Mouse (Mus musculus) megakaryocyte-erythroid progenitor cell, adult 5-6 weeks (primary cell): Measurements from ENCODE around the gene Necap1. TPM values are rescaled to one million over a fixed set of nuclear protein-coding genes. Genes with fewer than 3 reads are reported as not detected.

Experiments used
- ATAC-seq: replicated peaks from 2 replicates; pipeline ENCODE4 v1.8.0; 2016; ENCODE audit warnings: mild to moderate bottlenecking, inconsistent platforms; ENCODE audit not compliant: severe bottlenecking, poor library complexity, low FRiP score, low TSS enrichment
- total RNA-seq, 2 experiments: library from RNA; stranded (forward) in 1 of 2; stranded (reverse) in 1 of 2; fragments of 200-1000, 215-1000 nt in 1 of 2; fragments of >200 nt in 1 of 2; fragmentation: Nextera tagmentation in 1 of 2; gene quantifications; 2 replicates each; pipeline ENCODE4 v1.2.3; 2014 to 2017

Gene Necap1
- total RNA-seq (2014; fragmentation: Nextera tagmentation), result 12.1 and 16.3 TPM in 2 replicates
- 6.8 and 9.7 TPM in 2 replicates for total RNA-seq (2017)

DNA sequence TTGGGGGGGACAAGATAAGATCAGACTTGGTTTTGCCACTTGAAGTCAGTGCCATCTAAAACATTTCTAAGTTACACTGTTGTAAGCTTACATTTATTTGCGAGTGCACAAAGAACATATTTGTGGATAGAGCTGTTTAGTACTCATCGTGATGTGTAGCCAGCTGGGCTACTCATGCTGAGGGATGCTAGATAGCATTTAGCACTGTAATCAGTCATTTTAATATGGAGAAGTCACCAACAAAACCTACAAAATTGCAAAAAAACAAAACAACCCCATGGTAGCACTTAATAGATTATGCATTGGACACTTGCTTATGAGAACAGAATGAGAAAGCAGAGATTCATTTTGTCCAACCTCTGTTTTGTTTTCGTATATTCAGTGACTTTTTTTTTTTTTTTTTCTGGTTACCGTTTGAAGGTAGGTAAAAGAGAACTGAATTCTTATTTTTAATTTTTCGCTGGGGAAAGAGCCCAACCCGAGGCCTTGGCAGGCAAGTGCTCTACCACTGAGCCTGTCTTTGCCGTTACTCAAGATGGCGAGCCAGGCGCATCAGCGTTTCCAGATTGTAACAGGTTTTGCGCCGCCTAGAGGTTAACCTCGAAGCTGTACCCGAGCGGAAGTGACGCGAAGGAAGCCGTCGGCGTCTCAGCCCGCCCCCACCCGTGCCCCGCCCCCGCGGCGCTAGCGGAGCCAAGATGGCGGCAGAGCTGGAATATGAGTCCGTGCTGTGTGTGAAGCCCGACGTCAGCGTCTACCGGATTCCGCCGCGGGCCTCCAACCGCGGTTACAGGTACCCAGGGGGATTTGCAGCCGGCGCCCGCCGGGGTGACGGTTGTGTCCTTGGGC, at the start of gene Necap1:
Gene Necap1 (plus strand): TSS at position 604 of the 849 bp plus-strand sequence.
- peak; percentile 91 for ATAC-seq

DNA sequence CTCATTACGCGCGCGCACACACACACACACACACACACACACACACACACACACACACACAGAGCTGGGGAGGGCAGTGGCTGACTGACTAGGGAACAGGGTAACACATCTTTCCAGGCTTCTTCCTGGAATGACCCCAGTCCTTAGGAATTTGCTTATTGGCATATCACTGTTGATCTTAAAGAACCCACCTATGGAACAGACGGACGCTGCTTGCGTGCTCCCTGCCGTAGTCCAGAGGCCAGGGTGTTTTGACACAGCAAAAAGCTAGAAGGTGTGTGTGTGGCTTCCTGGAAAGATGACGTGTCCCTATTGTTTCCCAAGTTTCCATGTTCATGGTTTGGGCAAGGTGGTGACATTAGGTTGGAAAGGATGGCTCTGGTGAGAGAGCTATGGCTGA, 49.1 kb upstream of the Necap1 start:
- ATAC-seq, result no peak

DNA sequence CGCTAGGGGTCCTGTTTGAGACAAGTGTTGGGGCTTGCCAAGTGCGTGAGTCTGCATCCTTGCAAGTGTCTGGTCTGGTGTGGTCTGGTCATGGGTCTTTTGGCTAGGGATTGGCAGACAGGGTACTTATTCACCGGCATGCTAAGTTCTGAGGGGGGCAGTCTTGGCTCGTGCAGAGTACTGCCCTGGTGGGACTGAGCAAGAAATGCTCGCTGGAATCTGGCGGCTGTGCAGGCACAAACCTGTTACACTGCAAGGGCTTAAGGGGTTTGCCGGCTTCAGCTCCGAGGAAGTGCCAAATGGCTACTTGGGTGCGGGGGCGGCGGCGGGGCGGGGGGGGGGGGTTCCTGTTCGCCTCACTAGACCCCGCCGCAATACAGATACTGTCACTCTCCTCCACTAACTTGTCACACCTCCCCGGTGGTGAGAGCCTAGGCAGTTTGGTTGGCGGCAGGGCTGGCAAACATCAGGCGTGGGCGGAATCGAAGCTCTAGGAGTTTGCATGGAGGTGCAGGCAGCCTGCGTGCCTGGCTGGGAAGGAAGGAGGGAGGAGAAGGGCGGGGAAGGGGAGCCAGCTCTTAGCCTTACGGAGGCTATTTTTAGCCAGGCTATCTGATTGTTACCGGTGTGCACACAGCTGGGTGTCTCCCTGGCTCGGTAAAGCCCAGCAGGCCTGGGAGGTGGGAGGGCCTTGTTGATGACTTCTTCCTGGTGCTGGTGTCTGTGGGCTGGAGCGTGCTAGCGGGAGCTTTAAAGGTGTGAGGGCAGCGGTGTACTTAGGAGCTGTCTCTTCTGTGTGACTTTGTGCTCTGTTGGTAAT, 48.1 kb upstream of the Necap1 start:
- ATAC-seq, result peak; percentile 95

DNA sequence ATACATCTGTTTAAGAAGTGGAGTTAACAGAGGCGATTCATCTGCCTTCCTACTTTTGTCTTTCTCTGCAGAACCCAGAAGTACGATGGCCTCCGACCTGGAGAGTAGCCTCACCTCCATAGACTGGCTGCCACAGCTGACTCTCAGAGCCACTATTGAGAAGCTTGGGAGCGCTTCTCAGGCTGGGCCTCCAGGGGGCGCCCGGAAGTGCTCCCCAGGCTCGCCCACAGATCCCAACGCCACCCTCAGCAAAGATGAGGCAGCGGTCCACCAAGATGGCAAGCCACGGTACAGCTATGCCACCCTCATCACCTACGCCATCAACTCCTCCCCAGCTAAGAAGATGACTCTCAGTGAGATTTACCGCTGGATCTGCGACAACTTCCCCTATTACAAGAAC, 46.2 kb upstream of the Necap1 start:
- peak; percentile 73 for ATAC-seq

DNA sequence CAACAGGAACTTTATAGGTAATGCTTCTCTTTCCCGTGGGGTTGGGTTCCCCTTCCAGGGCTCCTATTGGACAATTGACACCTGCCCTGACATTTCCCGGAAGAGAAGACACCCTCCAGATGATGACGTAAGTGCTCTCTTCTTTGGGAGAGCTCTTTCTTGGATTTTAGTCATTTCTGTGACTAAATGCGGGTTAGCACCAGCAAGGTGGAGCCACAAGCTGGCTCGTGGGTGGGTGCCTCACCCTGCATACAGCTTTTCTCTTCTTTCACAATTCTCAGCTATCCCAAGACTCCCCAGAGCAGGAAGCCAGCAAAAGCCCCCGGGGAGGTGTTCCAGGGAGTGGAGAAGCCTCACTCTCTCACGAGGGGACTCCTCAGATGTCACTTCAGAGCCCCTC, 41.4 kb upstream of the Necap1 start:
- no peak for ATAC-seq

DNA sequence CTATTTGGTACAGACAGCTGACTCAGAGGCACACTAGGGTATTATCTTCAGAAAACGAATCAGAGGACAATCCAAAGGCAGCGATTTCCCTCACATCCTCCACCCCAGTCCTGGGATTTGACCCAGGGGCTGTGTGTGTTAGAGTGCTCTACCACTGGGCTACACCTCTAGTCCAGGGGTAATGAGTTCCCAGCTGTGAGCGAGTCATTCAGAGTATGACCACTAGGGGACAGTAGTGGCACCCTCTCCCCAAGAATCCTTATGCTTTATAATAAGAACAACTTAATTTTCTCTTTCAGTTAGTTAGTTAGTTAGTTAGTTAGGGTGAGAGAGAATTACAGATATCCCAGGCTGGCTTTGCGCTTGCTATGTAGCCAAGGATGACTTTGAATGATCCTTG, 39.9 kb upstream of the Necap1 start:
- ATAC-seq, result peak; percentile 90

DNA sequence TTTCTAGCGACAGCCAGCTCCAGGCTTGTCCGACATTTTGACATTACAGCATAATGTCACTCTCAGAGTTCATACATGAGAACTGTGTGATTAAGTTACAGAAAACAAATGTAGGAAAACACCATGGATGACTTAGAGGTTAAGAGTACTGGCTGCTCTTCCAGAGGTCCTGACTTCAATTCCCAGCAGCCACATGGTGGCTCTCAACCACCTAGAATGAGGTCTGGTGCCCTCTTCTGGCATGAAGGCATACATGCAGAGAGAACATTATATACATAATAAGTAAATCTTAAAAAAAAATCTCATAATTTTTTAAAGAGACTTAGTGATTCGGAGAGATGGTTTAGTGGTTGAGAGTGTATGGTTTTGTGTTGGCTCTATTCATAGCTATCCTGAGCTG, 37.3 kb upstream of the Necap1 start:
- ATAC-seq, result no peak

DNA sequence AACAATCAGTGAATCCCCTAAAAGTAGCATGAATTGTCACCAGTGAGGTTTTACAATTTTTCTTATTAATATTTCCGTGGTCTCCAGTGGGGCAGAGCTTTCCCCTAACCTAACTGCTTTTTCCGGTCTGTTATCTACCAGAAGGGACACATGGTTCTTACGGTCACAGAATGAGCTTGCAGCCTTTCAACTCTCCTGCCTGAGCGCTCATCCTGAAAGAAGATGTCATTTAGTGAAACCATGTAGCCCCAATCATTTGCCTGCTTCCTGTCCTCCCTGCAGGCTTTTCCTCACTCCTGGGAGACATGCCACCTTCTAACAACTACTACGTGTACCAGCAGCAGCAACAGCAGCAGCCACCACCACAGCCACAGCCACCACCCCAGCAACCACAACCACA, 36.7 kb upstream of the Necap1 start:
- ATAC-seq, result no peak

DNA sequence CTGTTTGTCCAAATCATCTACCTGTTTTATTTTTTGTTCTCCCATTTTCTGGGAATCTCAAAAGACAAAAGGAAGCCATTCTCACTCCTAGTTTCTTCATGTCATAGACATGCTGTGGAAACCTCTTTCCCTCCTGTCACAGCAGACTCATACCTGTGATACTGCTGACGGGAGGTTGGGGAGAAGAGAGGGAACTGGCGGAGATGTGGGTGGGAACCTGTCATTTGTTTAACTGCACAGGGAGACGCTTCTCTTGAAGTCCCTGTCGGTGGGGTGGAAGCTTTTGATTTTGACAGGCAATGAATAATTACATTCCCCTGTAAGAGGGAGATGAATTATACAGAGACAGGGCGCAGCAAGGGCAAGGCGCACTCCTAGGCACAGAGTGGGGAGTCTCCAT, 30.5 kb upstream of the Necap1 start:
- ATAC-seq, result no peak

DNA sequence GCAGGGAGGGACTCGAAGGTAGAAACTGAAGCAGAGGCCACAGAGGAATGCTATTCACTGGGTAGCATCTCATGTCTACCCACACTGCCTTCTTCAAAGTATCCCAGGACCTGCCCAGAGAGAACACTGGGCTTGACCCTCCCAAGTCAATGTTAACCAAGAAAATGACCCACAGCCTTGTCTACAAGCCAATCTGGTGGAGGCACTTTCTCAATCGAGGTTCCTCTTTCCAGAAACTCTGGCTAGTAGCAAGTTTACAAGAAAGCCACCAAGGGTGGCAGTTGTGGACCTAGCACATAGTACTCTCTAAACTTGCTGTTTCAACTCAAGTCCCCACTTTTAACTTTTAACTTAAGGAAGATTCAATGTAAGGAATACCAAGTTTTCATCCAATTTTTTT, 21.6 kb upstream of the Necap1 start:
- no peak for ATAC-seq

DNA sequence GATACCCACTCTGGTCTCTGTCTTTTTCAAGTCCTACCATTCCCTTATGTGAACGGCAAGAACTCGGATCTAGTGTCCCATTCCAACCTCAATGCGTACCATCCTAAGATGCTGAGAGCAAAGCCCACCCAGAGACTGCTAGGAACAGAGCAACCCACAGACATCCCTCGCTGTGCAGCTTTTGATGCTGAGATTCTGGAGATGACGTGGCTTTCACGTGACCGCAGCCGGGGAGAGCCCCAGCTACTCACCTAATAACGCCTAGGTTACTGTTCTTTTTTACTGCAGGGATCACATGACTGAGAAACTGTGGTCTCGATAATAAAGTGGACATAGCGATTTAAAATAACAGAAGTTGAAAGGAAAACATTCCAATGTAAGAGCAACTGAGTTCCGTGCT, 19.7 kb upstream of the Necap1 start:
- no peak for ATAC-seq

DNA sequence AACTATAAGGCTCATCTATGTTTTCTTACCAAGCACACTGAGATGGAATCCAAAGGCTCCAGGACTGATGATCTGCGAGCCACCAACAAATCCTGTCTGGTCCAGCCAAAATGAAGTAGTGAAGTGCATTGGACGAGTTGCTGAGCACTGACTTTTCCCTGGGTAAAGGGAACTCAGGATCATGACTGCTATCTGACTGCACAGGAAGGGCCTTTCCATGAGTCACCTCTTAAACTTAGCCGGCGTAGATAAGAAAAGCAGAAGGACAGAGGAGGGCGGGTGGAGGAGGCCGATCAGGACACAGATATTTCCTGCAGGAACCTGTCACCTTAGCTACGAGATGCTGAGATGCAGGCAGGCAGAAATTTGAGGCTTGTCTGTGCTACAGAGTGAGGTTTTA, 18.3 kb upstream of the Necap1 start, which contains the start of gene C3ar1:
Gene C3ar1 (minus strand): TSS at position 207 of the 400 bp plus-strand sequence.
- peak; percentile 89 for ATAC-seq

DNA sequence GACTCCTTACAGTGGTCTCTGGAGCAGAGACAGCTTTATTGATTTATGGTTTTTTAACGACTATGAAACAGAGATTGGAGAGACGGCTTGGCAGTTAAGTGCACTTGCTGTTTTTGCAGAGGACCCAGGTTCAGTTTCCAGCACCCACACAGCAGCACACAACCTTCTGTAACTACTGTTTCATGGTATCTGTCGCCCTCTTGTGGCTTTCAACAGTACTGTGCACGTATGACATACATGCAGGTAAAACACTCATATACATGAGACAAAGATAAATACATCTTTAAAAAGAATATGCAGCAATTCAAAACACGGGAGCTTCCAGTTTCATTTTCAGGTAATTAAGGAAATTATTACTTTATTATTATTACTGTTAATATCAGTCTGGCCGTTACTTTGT, 11.8 kb upstream of the Necap1 start:
- no peak for ATAC-seq

DNA sequence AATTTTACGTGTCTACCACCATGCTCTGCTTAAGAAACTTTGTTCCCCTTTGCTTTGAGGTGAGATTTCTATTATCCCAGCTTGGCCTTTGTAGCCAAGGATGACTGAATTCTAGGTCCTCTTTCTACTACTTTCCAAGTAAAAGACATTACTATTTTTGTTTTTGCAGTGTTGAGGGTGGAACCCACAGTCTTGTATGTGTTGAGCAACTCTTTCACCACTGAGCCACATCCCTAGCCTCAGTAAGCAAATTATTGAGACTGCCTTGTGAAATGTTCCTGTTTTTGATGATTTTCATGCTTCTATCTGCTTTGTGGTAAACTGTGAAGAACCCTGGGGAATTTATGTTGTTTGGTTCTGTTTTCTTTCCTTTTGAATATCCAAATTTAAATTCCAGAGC, 11.4 kb upstream of the Necap1 start:
- ATAC-seq, result no peak

DNA sequence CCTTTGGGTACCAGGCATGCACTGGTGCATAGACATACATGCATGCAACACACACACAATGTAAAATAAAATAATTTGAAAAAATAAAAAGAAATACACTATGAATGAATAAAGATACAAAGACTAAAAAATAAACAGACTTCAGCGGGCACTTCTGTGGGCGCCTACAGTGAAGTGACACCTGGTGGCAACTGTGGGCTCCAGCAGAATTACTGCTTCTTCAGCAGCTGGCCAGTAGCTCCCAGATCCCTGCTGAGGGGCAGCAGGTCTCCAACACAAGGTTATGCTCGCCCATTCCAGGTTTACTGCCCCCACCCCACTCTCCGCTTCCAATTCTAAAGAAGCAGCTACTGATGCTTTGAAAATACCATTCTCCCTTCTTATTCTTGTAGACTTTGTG, 6.4 kb upstream of the Necap1 start:
- peak; percentile 93 for ATAC-seq

DNA sequence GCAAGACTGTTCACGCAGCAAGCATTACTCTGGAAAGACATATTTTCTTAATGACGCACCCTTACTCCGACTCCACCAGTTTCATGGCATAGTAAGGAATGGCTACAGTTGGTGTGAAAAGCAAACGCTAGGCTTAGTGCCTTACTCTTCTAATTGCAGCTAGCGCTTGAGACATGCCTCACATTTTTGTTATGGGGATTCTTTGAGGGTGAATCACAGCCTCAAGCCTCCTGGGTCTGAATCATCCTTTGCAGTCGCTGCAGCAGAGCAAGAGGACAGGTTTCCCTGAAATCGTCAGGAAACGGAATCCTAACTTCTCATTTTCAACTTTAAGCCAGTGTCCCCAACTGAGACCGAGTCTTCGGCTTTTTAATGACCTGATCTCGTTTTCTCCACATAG, 4.4 kb upstream of the Necap1 start:
- no peak for ATAC-seq

DNA sequence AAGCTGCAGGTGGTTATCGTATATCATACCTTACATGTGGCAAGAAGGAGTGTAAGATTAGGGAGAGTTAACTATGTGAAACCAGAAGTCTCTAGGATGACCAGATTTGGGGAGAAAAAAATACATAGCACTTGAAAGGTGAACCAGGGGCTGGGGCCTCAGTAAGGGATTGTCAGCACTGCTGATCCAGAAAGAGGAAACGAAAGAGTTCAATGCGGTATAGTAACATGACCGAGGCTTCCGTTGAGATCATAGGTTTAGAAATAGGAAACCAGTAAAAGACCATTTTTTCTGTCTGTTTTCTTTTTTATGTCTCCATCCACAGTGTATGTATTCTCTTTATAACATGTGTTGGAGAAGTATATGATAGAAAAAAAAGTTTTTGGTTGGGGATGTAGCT, 1.5 kb upstream of the Necap1 start:
- ATAC-seq, result no peak

DNA sequence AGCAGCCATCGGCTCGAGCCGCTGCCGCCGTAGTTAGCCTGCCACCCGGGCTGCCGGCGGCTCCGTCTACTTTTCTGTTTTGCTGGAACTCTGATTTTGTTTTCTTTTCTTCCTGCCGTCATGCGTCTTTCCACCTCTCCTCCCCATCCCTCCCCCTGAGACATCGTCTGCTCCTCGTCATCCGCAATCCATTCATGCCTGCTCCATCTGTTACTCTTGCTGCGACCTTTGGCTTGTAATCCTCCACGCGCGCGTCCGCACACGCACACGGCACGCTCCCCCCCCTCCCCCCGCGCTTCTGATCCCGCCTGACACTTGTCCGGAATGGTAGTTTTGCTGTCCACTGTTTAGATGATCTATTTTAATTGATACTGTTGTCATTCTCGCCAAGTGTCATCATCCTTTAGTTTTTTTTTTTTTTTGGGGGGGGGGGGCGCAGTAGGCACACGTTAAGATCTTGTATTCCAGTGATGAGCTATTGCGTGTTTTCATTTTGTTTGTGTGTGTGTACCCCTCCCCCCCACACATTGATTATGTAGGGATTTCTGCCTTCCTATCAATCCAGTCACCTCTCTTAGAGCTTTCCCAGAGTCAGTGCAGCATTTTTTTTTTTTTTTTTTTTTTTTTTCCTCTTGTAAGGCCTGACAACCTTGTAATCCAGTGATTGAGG, 581 bp downstream of the Necap1 start:
- ATAC-seq, result peak; percentile 56

DNA sequence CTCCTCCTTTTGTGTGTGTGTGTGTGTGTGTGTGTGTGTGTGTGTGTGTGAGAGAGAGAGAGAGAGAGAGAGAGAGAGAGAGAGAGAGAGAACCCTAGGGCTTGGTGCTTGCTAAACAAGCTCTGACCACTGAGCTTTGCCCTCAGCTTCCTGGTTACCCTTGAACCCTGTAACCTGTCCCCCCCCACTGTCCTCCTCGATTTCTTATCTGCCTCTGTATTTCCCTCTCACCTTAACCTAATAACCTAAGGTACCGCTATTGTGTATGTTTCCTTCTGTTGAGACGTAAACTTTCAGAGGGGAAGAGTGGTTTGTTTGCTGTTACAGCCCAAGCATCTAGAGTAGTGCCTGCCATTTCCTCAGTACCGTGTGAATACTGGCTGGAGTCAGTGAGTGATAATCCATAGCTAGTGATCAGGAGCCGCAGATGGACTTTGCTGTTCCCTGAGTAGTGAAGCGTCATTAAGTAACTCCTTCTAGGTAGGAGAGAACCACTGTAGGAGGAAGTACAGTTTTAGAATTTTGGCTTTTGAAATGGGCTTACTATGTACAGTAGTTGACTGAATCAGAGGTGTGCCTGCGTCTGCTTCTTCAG, 5.0 kb downstream of the Necap1 start:
- no peak for ATAC-seq
